Mouse (Mus musculus): ENCODE measurements around the gene Hoxa4. TPM values are rescaled to one million over a fixed set of nuclear protein-coding genes. Genes with fewer than 3 reads are reported as not detected.

Gene Hoxa4
- total and polyA plus RNA-seq, 2 experiments from 2014 or later, result 0.22 TPM; not detected in 1

GRCm38 (mm10) chr6:52225612-52226568, 34.3 kb upstream of the Hoxa4 start:
- Histone ChIP-seq H3K36me3 (ENCODE audit: insufficient read depth, low read length) (no peaks in the 10 kb centered on the region), H3K4me2 (ENCODE audit: low read depth, low read length, poor library complexity, severe bottlenecking) (no peak overlapping the region), H3K27ac (ENCODE audit: low read depth, low read length) (no peak overlapping the region), H3K9me3 (ENCODE audit: low read length) (no peaks in the 10 kb centered on the region), H3K4me1 (ENCODE audit: insufficient read depth, low read length) (no peaks in the 10 kb centered on the region), H3K4me3 (ENCODE audit: low read depth, low read length) (no peak overlapping the region), H3K9ac (replicated peaks; ENCODE audit: low read length, poor library complexity, severe bottlenecking) (no peak overlapping the region), H3K27me3 (ENCODE audit: insufficient read depth, low read length) (peaks cover 89% of the 10 kb centered on the region)
- ATAC-seq (ENCODE audit: low FRiP score) (no peak), DNase-seq (ENCODE audit: low spot score) (no peak)
- WGBS, result 4% methylated on average over 69 of the region's 69 CpGs
- no peak for TF ChIP-seq CTCF (IDR thresholded peaks at IDR 0.05)

- H3K4me3 ChIP-seq (ENCODE audit: low read depth, low read length), result no peak overlapping the region
- DNase-seq (ENCODE audit: low spot score), result no peak
- 1% methylated on average over 34 of the region's 36 CpGs for WGBS
- H3K4me1 ChIP-seq (ENCODE audit: insufficient read depth, low read length), result no peaks in the 10 kb centered on the region
- no peak overlapping the region for H3K9ac ChIP-seq (replicated peaks; ENCODE audit: low read length, poor library complexity, severe bottlenecking)
- no peaks in the 10 kb centered on the region for H3K9me3 ChIP-seq (ENCODE audit: low read length)
- ATAC-seq (ENCODE audit: low FRiP score), result no peak
- H3K27me3 ChIP-seq (ENCODE audit: insufficient read depth, low read length), result peaks cover 89% of the 10 kb centered on the region
- no peak overlapping the region for H3K27ac ChIP-seq (ENCODE audit: low read depth, low read length)
- TF ChIP-seq CTCF (IDR thresholded peaks at IDR 0.05), result no peak
- H3K36me3 ChIP-seq (ENCODE audit: insufficient read depth, low read length), result no peaks in the 10 kb centered on the region
- no peak overlapping the region for H3K4me2 ChIP-seq (ENCODE audit: low read depth, low read length, poor library complexity, severe bottlenecking)
These were observed 33.5 kb upstream of the Hoxa4 start for GRCm38 (mm10) chr6:52224895-52225611.

GRCm38 (mm10) chr6:52223939-52224760, 32.6 kb upstream of the Hoxa4 start:
- TF ChIP-seq CTCF (IDR thresholded peaks at IDR 0.05), result no peak
- Histone ChIP-seq H3K36me3 (ENCODE audit: insufficient read depth, low read length) (no peaks in the 10 kb centered on the region), H3K27me3 (ENCODE audit: insufficient read depth, low read length) (peaks cover 90% of the 10 kb centered on the region), H3K4me2 (ENCODE audit: low read depth, low read length, poor library complexity, severe bottlenecking) (no peak overlapping the region), H3K9ac (replicated peaks; ENCODE audit: low read length, poor library complexity, severe bottlenecking) (no peak overlapping the region), H3K4me3 (ENCODE audit: low read depth, low read length) (no peak overlapping the region), H3K9me3 (ENCODE audit: low read length) (no peaks in the 10 kb centered on the region), H3K27ac (ENCODE audit: low read depth, low read length) (no peak overlapping the region), H3K4me1 (ENCODE audit: insufficient read depth, low read length) (no peaks in the 10 kb centered on the region)
- ATAC-seq (ENCODE audit: low FRiP score), result no peak
- WGBS, result 2% methylated on average over 24 of the region's 24 CpGs
- DNase-seq (ENCODE audit: low spot score), result no peak

- WGBS, result 17% methylated on average over 13 of the region's 13 CpGs
- no peak for TF ChIP-seq CTCF (IDR thresholded peaks at IDR 0.05)
- Histone ChIP-seq H3K9ac (replicated peaks; ENCODE audit: low read length, poor library complexity, severe bottlenecking) (no peak overlapping the region), H3K36me3 (ENCODE audit: insufficient read depth, low read length) (no peaks in the 10 kb centered on the region), H3K4me3 (ENCODE audit: low read depth, low read length) (no peak overlapping the region), H3K4me1 (ENCODE audit: insufficient read depth, low read length) (no peaks in the 10 kb centered on the region), H3K27ac (ENCODE audit: low read depth, low read length) (no peak overlapping the region), H3K27me3 (ENCODE audit: insufficient read depth, low read length) (peaks cover 91% of the 10 kb centered on the region), H3K4me2 (ENCODE audit: low read depth, low read length, poor library complexity, severe bottlenecking) (no peak overlapping the region), H3K9me3 (ENCODE audit: low read length) (no peaks in the 10 kb centered on the region)
- ATAC-seq (ENCODE audit: low FRiP score) (no peak), DNase-seq (ENCODE audit: low spot score) (no peak)
These were observed 31.2 kb upstream of the Hoxa4 start for GRCm38 (mm10) chr6:52222729-52223128.

- Histone ChIP-seq H3K9ac (replicated peaks; ENCODE audit: low read length, poor library complexity, severe bottlenecking) (no peak overlapping the region), H3K4me1 (ENCODE audit: insufficient read depth, low read length) (no peaks in the 10 kb centered on the region), H3K27ac (ENCODE audit: low read depth, low read length) (no peak overlapping the region), H3K4me3 (ENCODE audit: low read depth, low read length) (peak overlapping the region; percentile 43; the same call in 1 of the 2 replicates), H3K36me3 (ENCODE audit: insufficient read depth, low read length) (no peaks in the 10 kb centered on the region), H3K9me3 (ENCODE audit: low read length) (no peaks in the 10 kb centered on the region), H3K27me3 (ENCODE audit: insufficient read depth, low read length) (peaks cover 91% of the 10 kb centered on the region), H3K4me2 (ENCODE audit: low read depth, low read length, poor library complexity, severe bottlenecking) (peak overlapping the region; percentile 84)
- peak; percentile 27; the same call in 1 of the 2 replicates for ATAC-seq (ENCODE audit: low FRiP score)
- TF ChIP-seq CTCF (IDR thresholded peaks at IDR 0.05), result no peak
- no peak for DNase-seq (ENCODE audit: low spot score)
- WGBS, result 8% methylated on average over 21 of the region's 21 CpGs
These were observed 30.6 kb upstream of the Hoxa4 start for GRCm38 (mm10) chr6:52221993-52222685.

Measured in midbrain, postnatal 0 days (tissue).